ENCODE assay signal across 15 mouse cellular contexts in the genomic region with DNA sequence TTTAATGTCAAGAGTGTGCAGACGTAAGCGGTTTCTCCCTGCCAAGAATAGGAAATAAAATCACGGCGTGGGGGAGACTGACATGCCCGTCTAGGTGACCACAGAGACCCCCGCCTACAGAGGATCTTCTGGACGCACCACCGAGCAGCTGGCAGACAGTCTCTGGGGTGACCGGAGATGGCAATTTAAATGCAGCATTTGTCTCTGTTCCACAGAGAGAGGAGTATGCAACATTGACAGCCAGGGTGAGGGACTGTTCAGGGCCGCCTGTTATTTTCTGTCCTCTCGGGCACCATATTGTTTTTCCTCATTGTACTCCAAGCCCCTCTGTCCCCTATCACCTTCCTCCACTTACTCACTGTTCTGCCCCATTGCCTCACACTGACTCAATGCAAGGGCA.
"Had no signal": no experiment of that assay in that cellular context is flagged by ENCODE, and none has a peak within 500 bp of the region (broad histone marks: within the 10 kb centered on the region; RNA-seq: fewer than 3 reads in every experiment).

No protein-coding gene starts in this region.

- H3K27me3 ChIP-seq: liver, embryonic 15.5 days had no signal

- H3K4me3 ChIP-seq: limb, embryonic 10.5 days; liver, embryonic 15.5 days had no signal

- ATAC-seq: intestine, embryonic 16.5 days; lung, postnatal 0 days; midbrain, embryonic 16.5 days had no signal

- DNase-seq: kidney, adult 2 months; kidney, postnatal 25 days; layer of hippocampus, adult 9-11 months; lung, adult 2 months; lung, postnatal 36 days; right cerebral cortex, adult 18-20 months; right cerebral cortex, postnatal 25 days; thymus, postnatal 4 days had no signal

- H3K27ac ChIP-seq: limb, embryonic 10.5 days; liver, embryonic 15.5 days had no signal

- H3K9me3 ChIP-seq: limb, embryonic 10.5 days; liver, embryonic 15.5 days had no signal

- H3K4me2 ChIP-seq: liver, embryonic 11.5 days; liver, embryonic 15.5 days; midbrain, embryonic 11.5 days had no signal

- H3K9ac ChIP-seq: liver, embryonic 15.5 days had no signal

- H3K4me1 ChIP-seq: liver, embryonic 15.5 days had no signal

- H3K36me3 ChIP-seq: limb, embryonic 10.5 days; liver, embryonic 15.5 days had no signal
